Mouse (Mus musculus): ENCODE measurements around the gene Fopnl. TPM values are rescaled to one million over a fixed set of nuclear protein-coding genes. Genes with fewer than 3 reads are reported as not detected.

Fopnl gene
- total and polyA plus RNA-seq, 3 experiments = 44.8 to 46.9 TPM; not detected in 1

GRCm38 (mm10) chr16:14316884-14317876, at the start of gene Fopnl (continued):
- peak; percentile 87 for TF ChIP-seq NRF1 (IDR thresholded peaks at IDR 0.05; ENCODE audit: insufficient read depth, low read depth, low read length, poor library complexity, severe bottlenecking)
- peak; percentile 62 for TF ChIP-seq MXI1 (IDR thresholded peaks at IDR 0.05; ENCODE audit: low read depth, low read length)
- TF ChIP-seq TBP (IDR thresholded peaks at IDR 0.05; ENCODE audit: low read depth, low read length) = peak; percentile 81
- no peak for TF ChIP-seq CTCF (IDR thresholded peaks at IDR 0.05 in 2 of 3, conservative IDR thresholded peaks at IDR 0.05 in 1 of 3; ENCODE audit: control insufficient read depth in 1 of 3, insufficient read depth in 1 of 3, low read depth in 2 of 3, low read length in 3 of 3, poor library complexity in 1 of 3, severe bottlenecking in 1 of 3)
- TF ChIP-seq TAL1 (IDR thresholded peaks at IDR 0.05; ENCODE audit: low read length) = no peak
- TF ChIP-seq GATA1 (IDR thresholded peaks at IDR 0.05; ENCODE audit: low read depth, low read length) = no peak

DNA sequence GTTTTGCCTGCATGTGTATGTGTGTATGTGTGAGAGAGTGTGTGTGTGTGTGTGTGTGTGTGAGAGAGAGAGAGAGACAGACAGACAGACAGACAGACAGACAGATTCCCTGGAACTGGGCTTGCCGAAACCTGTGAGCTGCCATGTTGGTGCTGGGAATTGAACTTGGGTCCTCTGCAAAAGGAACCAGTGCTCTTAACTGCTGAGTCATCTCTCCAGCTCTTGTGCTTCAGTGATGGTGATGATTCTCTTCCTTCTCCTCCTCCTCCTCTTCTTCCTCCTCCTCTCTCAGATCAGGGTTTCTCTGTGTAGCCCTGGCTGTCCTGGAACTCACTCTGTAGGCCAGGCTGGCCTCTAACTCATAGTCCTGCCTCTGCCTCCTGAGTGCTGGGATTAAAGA, 48.8 kb upstream of the Fopnl start:
- peaks cover 90% of the 10 kb centered on the region for H3K79me2 ChIP-seq (ENCODE audit: control insufficient read depth, insufficient read depth, low read length, poor library complexity)
- H3K9me3 ChIP-seq (replicated peaks; ENCODE audit: insufficient read depth, low read length) = no peaks in the 10 kb centered on the region
- H3K27me3 ChIP-seq (ENCODE audit: control insufficient read depth in 1 of 2, insufficient read depth in 2 of 2, low read length in 2 of 2) = no peaks in the 10 kb centered on the region
- peaks cover 2 to 47% of the 10 kb centered on the region in 2 experiments for H3K36me3 ChIP-seq (ENCODE audit: control insufficient read depth in 1 of 2, insufficient read depth in 2 of 2, low read length in 2 of 2)
- peaks cover 34 to 44% of the 10 kb centered on the region in 2 experiments for H3K4me1 ChIP-seq (ENCODE audit: control insufficient read depth in 1 of 2, insufficient read depth in 2 of 2, low read length in 2 of 2)
- H3K4me3 ChIP-seq (ENCODE audit: control insufficient read depth in 1 of 2, insufficient read depth in 1 of 2, low read depth in 2 of 2, low read length in 2 of 2) = no peak overlapping the region
- peak; percentile 52 for DNase-seq (ENCODE audit: low read depth, low spot score)
- no peak overlapping the region for H3K9ac ChIP-seq (ENCODE audit: control insufficient read depth, low read depth, low read length, poor library complexity, severe bottlenecking)
- H3K27ac ChIP-seq (ENCODE audit: control insufficient read depth, low read depth, low read length) = peak overlapping the region; percentile 52
- TF ChIP-seq GABPA (IDR thresholded peaks at IDR 0.05; ENCODE audit: low read depth, low read length) = peak; percentile 57; the same call in 1 of the 2 replicates
- TF ChIP-seq MAFK (IDR thresholded peaks at IDR 0.05; ENCODE audit: borderline replicate concordance, low read depth, low read length) = 0 out of 2 replicates have a peak, but pooled peaks have one; percentile 40
- TF ChIP-seq MYC (IDR thresholded peaks at IDR 0.05; ENCODE audit: low read depth, low read length) = no peak

DNA sequence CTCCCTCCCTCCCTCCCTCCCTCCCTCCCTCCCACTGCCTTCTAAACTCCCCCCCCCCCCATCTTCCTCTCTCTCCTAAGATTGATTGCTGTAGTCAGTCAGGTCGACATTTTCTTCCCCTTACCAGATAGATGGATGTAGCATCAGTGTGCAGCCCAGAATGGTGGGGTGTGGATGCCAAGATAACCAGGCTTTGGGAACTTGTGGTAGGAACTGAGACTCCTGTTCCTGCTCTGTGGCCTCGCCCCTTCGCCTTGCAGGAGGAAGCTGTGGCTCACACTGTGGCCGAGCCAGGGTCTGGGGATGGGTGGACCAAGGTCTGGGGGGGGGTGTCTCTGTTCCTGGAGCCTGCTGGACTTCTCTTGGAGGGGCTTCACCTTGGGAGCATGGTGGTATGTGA, 48.3 kb upstream of the Fopnl start:
- peak; percentile 85 for DNase-seq (ENCODE audit: low read depth, low spot score)
- peaks cover 0 to 51% of the 10 kb centered on the region in 2 experiments for H3K36me3 ChIP-seq (ENCODE audit: control insufficient read depth in 1 of 2, insufficient read depth in 2 of 2, low read length in 2 of 2)
- no peak overlapping the region for H3K4me3 ChIP-seq (ENCODE audit: control insufficient read depth in 1 of 2, insufficient read depth in 1 of 2, low read depth in 2 of 2, low read length in 2 of 2)
- H3K9ac ChIP-seq (ENCODE audit: control insufficient read depth, low read depth, low read length, poor library complexity, severe bottlenecking) = no peak overlapping the region
- peak overlapping the region; percentile 52 for H3K27ac ChIP-seq (ENCODE audit: control insufficient read depth, low read depth, low read length)
- no peaks in the 10 kb centered on the region for H3K9me3 ChIP-seq (replicated peaks; ENCODE audit: insufficient read depth, low read length)
- H3K4me1 ChIP-seq (ENCODE audit: control insufficient read depth in 1 of 2, insufficient read depth in 2 of 2, low read length in 2 of 2) = peaks cover 34 to 49% of the 10 kb centered on the region in 2 experiments
- H3K79me2 ChIP-seq (ENCODE audit: control insufficient read depth, insufficient read depth, low read length, poor library complexity) = peaks cover 85% of the 10 kb centered on the region
- no peaks in the 10 kb centered on the region for H3K27me3 ChIP-seq (ENCODE audit: control insufficient read depth in 1 of 2, insufficient read depth in 2 of 2, low read length in 2 of 2)
- TF ChIP-seq JUND (IDR thresholded peaks at IDR 0.05; ENCODE audit: low read depth, low read length) = no peak
- no peak for TF ChIP-seq POLR2A (IDR thresholded peaks at IDR 0.05; ENCODE audit: control insufficient read depth in 1 of 2, insufficient read depth in 1 of 2, low read depth in 1 of 2, low read length in 2 of 2, poor library complexity in 1 of 2)
- TF ChIP-seq MYB (IDR thresholded peaks at IDR 0.05; ENCODE audit: low read depth, low read length) = no peak
- peak; percentile 69 for TF ChIP-seq TAL1 (IDR thresholded peaks at IDR 0.05; ENCODE audit: low read length)
- peak; percentile 55 to 76 for TF ChIP-seq EP300 (IDR thresholded peaks at IDR 0.05; ENCODE audit: low read depth in 1 of 2, low read length in 2 of 2)
- TF ChIP-seq ETS1 (IDR thresholded peaks at IDR 0.05; ENCODE audit: low read depth, low read length) = peak; percentile 53; the same call in 1 of the 2 replicates
- peak; percentile 24; the same call in 1 of the 2 replicates for TF ChIP-seq SIN3A (IDR thresholded peaks at IDR 0.05; ENCODE audit: low read length)
- TF ChIP-seq RCOR1 (IDR thresholded peaks at IDR 0.05; ENCODE audit: low read depth, low read length) = peak; percentile 86
- TF ChIP-seq TCF12 (IDR thresholded peaks at IDR 0.05; ENCODE audit: low read depth, low read length) = peak; percentile 69
- TF ChIP-seq GABPA (IDR thresholded peaks at IDR 0.05; ENCODE audit: low read depth, low read length) = no peak
- TF ChIP-seq POLR2AphosphoS5 (IDR thresholded peaks at IDR 0.05; ENCODE audit: borderline replicate concordance, low read depth, low read length) = no peak
- no peak for TF ChIP-seq ZKSCAN1 (IDR thresholded peaks at IDR 0.05; ENCODE audit: low read depth, low read length)
- TF ChIP-seq GATA1 (IDR thresholded peaks at IDR 0.05; ENCODE audit: low read depth, low read length) = peak; percentile 59; the same call in 1 of the 2 replicates
- no peak for TF ChIP-seq MYC (IDR thresholded peaks at IDR 0.05; ENCODE audit: low read depth, low read length)
- TF ChIP-seq USF2 (IDR thresholded peaks at IDR 0.05; ENCODE audit: borderline replicate concordance in 1 of 2, insufficient read depth in 1 of 2, low read depth in 1 of 2, low read length in 2 of 2) = no peak
- no peak for TF ChIP-seq POLR2AphosphoS2 (IDR thresholded peaks at IDR 0.05; ENCODE audit: low read length)
- no peak for TF ChIP-seq CTCF (IDR thresholded peaks at IDR 0.05 in 2 of 3, conservative IDR thresholded peaks at IDR 0.05 in 1 of 3; ENCODE audit: control insufficient read depth in 1 of 3, insufficient read depth in 1 of 3, low read depth in 2 of 3, low read length in 3 of 3, poor library complexity in 1 of 3, severe bottlenecking in 1 of 3)
- no peak for TF ChIP-seq ZNF384 (IDR thresholded peaks at IDR 0.05; ENCODE audit: low read depth, low read length)
- no peak for TF ChIP-seq USF1 (IDR thresholded peaks at IDR 0.05; ENCODE audit: low read depth, low read length)
- no peak for TF ChIP-seq UBTF (IDR thresholded peaks at IDR 0.05; ENCODE audit: borderline replicate concordance, insufficient read depth, low read depth, low read length)
- no peak for TF ChIP-seq CHD1 (IDR thresholded peaks at IDR 0.05; ENCODE audit: low read depth, low read length)

Measured in MEL (cell line).